Mouse (Mus musculus) liver, postnatal 0 days (tissue): ENCODE measurements around the gene Daam2. TPM values are rescaled to one million over a fixed set of nuclear protein-coding genes. Genes with fewer than 3 reads are reported as not detected.

ENCODE experiments used
- ATAC-seq: fragments of 200-750 bp; cut with Nextera tagmentation; 2 replicates; pipeline ENCODE4 v1.8.0; 2017; ENCODE audit warnings: mild to moderate bottlenecking, moderate library complexity
- DNase-seq: peaks from one replicate; pipeline ENCODE4 v3.0.0-alpha.2; 2016
- H3K27ac ChIP-seq: fragments of 300-500 bp; sonication (generic); 2 replicates; pipeline ENCODE4 v1.5.1; 2014; ENCODE audit warnings: antibody characterized with exemption, moderate library complexity, mild to moderate bottlenecking, low read depth
- H3K27me3 ChIP-seq: fragments of 300-500 bp; sonication (generic); 2 replicates; pipeline ENCODE4 v1.6.1; 2014; ENCODE audit warnings: low read length, control low read depth, mixed read lengths; ENCODE audit not compliant: insufficient read depth
- H3K36me3 ChIP-seq: fragments of 300-500 bp; sonication (generic); replicated peaks from 2 replicates; pipeline ENCODE4 v1.6.1; 2014; ENCODE audit warnings: mild to moderate bottlenecking, control low read depth, low read length, moderate library complexity, mixed read lengths; ENCODE audit not compliant: insufficient read depth
- H3K4me1 ChIP-seq: fragments of 300-500 bp; sonication (generic); 2 replicates; pipeline ENCODE4 v1.6.1; 2014; ENCODE audit warnings: antibody characterized with exemption, mild to moderate bottlenecking, control low read depth; ENCODE audit not compliant: insufficient read depth
- H3K4me2 ChIP-seq: fragments of 300-500 bp; sonication (generic); 2 replicates; pipeline ENCODE4 v1.6.1; 2014; ENCODE audit warnings: low read depth, mild to moderate bottlenecking, low read length, moderate library complexity, mixed read lengths
- H3K4me3 ChIP-seq: fragments of 300-500 bp; sonication (generic); 2 replicates; pipeline ENCODE4 v1.5.1; 2014; ENCODE audit warnings: low read depth, low read length
- H3K9ac ChIP-seq: fragments of 300-500 bp; sonication (generic); replicated peaks from 2 replicates; pipeline ENCODE4 v1.6.1; 2014; ENCODE audit warnings: mild to moderate bottlenecking, moderate library complexity
- H3K9me3 ChIP-seq: fragments of 300-500 bp; sonication (generic); 2 replicates; pipeline ENCODE4 v1.6.1; 2016; ENCODE audit warnings: mild to moderate bottlenecking, control low read depth, low read length, mixed read lengths
- CTCF ChIP-seq: sonication (generic); IDR thresholded peaks from 2 replicates; pipeline ENCODE4 v1.5.1; 2016; ENCODE audit warnings: antibody characterized with exemption, low read depth
- EP300 ChIP-seq: IDR thresholded peaks from 2 replicates; pipeline ENCODE4 v1.6.1; 2016; ENCODE audit warnings: antibody characterized with exemption, low read depth, mild to moderate bottlenecking
- WGBS: fragments of 180-500 bp; shearing (Covaris S2); extraction: QIAGEN DNeasy Blood & Tissue Kit; methylation state at CpG from one replicate; pipeline ENCODE4 v1.1.7; 2014; ENCODE audit not compliant: insufficient replicate concordance; 5-methylcytosine and 5-hydroxymethylcytosine counted together
- polyA plus RNA-seq: library from polyadenylated mRNA; unstranded; fragments of >200 nt; fragmentation: Nextera tagmentation; extraction: Ambion mirVana; gene quantifications from 2 replicates; pipeline ENCODE4 v1.2.1, GENCODE M21; 2015

The Daam2 gene
- polyA plus RNA-seq, 1 experiment from 2014 or later: 0.23 TPM

GRCm38 (mm10) chr17:49540706-49541105, 23.4 kb downstream of the Daam2 start:
- Histone ChIP-seq H3K9ac (no peak overlapping the region), H3K4me3 (no peak overlapping the region), H3K4me2 (no peak overlapping the region), H3K9me3 (no peaks in the 10 kb centered on the region), H3K27me3 (no peaks in the 10 kb centered on the region), H3K27ac (no peak overlapping the region), H3K4me1 (no peaks in the 10 kb centered on the region), H3K36me3 (no peaks in the 10 kb centered on the region)
- no peak for ATAC-seq
- WGBS: 87% methylated on average over 14 of the region's 14 CpGs
- DNase-seq: no peak
- TF ChIP-seq CTCF: no peak
- TF ChIP-seq EP300: no peak

GRCm38 (mm10) chr17:49539204-49539603, 24.9 kb downstream of the Daam2 start:
- no peak for DNase-seq

GRCm38 (mm10) chr17:49535580-49535979, 28.6 kb downstream of the Daam2 start:
- Histone ChIP-seq H3K4me3 (no peak overlapping the region), H3K36me3 (no peaks in the 10 kb centered on the region), H3K9ac (no peak overlapping the region), H3K4me1 (no peaks in the 10 kb centered on the region), H3K27me3 (no peaks in the 10 kb centered on the region), H3K9me3 (no peaks in the 10 kb centered on the region), H3K4me2 (no peak overlapping the region), H3K27ac (no peak overlapping the region)
- WGBS: 65% methylated on average over 4 of the region's 4 CpGs
- no peak for ATAC-seq
- DNase-seq: no peak
- TF ChIP-seq CTCF (no peak), EP300 (no peak)

More at GRCm38 (mm10) chr17:49539204-49539603, 24.9 kb downstream of the Daam2 start:
- no peak overlapping the region for H3K9ac ChIP-seq
- H3K36me3 ChIP-seq: no peaks in the 10 kb centered on the region
- H3K27me3 ChIP-seq: no peaks in the 10 kb centered on the region
- WGBS: 58% methylated on average over 8 of the region's 8 CpGs
- H3K4me2 ChIP-seq: no peak overlapping the region
- H3K9me3 ChIP-seq: no peaks in the 10 kb centered on the region
- TF ChIP-seq CTCF: no peak
- no peak for TF ChIP-seq EP300
- no peak overlapping the region for H3K27ac ChIP-seq
- ATAC-seq: no peak
- H3K4me3 ChIP-seq: no peak overlapping the region
- no peaks in the 10 kb centered on the region for H3K4me1 ChIP-seq

- DNase-seq: no peak
- 65% methylated on average over 9 of the region's 9 CpGs for WGBS
These were observed 29.9 kb downstream of the Daam2 start for GRCm38 (mm10) chr17:49534267-49534719.

GRCm38 (mm10) chr17:49531661-49532060, 32.5 kb downstream of the Daam2 start:
- Histone ChIP-seq H3K36me3 (no peaks in the 10 kb centered on the region), H3K4me1 (no peaks in the 10 kb centered on the region), H3K9ac (no peak overlapping the region), H3K4me2 (no peak overlapping the region), H3K27ac (no peak overlapping the region), H3K4me3 (no peak overlapping the region), H3K27me3 (no peaks in the 10 kb centered on the region), H3K9me3 (no peaks in the 10 kb centered on the region)
- no peak for TF ChIP-seq EP300
- no peak for TF ChIP-seq CTCF
- WGBS: 79% methylated on average over 5 of the region's 5 CpGs
- no peak for DNase-seq
- ATAC-seq: no peak

More at GRCm38 (mm10) chr17:49534267-49534719, 29.9 kb downstream of the Daam2 start:
- H3K4me3 ChIP-seq: no peak overlapping the region
- H3K27ac ChIP-seq: no peak overlapping the region
- ATAC-seq: no peak
- H3K9ac ChIP-seq: no peak overlapping the region
- H3K4me2 ChIP-seq: no peak overlapping the region
- H3K36me3 ChIP-seq: no peaks in the 10 kb centered on the region
- no peaks in the 10 kb centered on the region for H3K4me1 ChIP-seq
- H3K9me3 ChIP-seq: no peaks in the 10 kb centered on the region
- TF ChIP-seq EP300: no peak
- no peak for TF ChIP-seq CTCF
- no peaks in the 10 kb centered on the region for H3K27me3 ChIP-seq

- H3K27ac ChIP-seq: no peak overlapping the region
- H3K27me3 ChIP-seq: no peaks in the 10 kb centered on the region
- H3K4me2 ChIP-seq: no peak overlapping the region
- peak; percentile 46 for DNase-seq
- H3K9ac ChIP-seq: no peak overlapping the region
- H3K4me1 ChIP-seq: no peaks in the 10 kb centered on the region
- peak; percentile 64 for TF ChIP-seq CTCF
- TF ChIP-seq EP300: no peak
- 26% methylated on average over 3 of the region's 3 CpGs for WGBS
- no peak overlapping the region for H3K4me3 ChIP-seq
- no peaks in the 10 kb centered on the region for H3K36me3 ChIP-seq
- H3K9me3 ChIP-seq: no peaks in the 10 kb centered on the region
- no peak for ATAC-seq
These were observed 33.9 kb downstream of the Daam2 start for GRCm38 (mm10) chr17:49530215-49530614.
